Mouse (Mus musculus): ENCODE data around the gene Hist1h2ab.
"Not testable (repeated sequence)": the region's sequence is repeated elsewhere in the genome, so short reads cannot be mapped to it uniquely, and the experiment has no call there.

Gene Hist1h2ab

DNA sequence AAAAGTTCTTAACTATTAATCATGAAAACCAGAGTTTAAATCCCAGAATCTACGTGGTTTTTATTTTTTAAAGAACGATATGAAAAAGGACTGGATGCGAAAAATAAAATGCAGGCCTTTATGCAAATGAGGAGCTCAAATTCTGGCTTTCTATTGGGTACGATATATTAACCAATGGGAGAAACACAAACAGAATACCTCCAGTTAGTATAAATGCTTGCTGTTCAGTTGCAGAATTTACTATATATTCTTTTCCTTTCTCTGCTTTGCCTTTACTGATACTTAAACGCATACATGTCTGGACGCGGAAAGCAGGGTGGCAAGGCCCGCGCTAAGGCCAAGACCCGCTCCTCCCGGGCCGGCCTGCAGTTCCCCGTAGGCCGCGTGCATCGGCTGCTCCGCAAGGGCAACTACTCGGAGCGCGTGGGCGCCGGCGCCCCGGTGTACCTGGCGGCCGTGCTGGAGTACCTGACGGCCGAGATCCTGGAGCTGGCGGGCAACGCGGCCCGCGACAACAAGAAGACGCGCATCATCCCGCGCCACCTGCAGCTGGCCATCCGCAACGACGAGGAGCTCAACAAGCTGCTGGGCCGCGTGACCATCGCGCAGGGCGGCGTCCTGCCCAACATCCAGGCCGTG lies at the start of gene Hist1h2ab:
Gene Hist1h2ab, plus strand, starts transcription at position 288 of the 639 bp plus-strand sequence.
- DNase-seq (ENCODE audit: low spot score): not testable (repeated sequence)

DNA sequence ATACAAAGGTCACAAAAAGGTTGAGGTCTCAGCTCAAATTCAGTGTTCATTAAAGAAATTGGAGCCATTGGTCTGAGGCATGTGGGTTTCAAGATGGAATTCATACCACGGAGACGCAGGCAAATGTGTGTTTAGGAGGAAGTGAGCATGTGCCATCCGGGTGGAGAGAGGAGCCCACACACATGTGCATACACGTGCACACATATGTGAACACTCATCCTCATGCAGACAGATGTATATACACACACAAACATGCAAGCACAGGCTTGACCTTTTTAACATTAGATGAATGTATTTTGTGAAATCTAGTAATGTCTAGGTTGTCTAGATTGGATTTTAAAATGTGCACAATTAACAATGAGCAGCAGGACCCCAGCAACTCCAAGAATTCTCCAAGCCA lies 48.7 kb upstream of the Hist1h2ab start:
- no peak for DNase-seq (ENCODE audit: low spot score)

DNA sequence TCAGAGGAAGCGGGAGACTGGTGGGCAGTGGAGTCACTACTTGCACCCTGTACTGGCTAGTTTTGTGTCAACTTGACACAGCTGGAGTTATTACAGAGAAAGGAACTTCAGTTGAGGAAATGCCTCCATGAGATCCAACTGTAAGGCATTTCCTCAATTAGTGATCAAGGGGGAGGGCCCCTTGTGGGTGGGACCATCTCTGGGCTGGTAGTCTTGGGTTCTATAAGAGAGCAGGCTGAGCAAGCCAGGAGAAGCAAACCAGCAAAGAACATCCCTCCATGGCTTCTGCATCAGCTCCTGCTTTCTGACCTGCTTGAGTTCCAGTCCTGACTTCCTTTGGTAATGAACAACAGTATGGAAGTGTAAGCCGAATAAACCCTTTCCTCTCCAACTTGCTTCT lies 48.1 kb upstream of the Hist1h2ab start:
- DNase-seq (ENCODE audit: low spot score): not testable (repeated sequence)

DNA sequence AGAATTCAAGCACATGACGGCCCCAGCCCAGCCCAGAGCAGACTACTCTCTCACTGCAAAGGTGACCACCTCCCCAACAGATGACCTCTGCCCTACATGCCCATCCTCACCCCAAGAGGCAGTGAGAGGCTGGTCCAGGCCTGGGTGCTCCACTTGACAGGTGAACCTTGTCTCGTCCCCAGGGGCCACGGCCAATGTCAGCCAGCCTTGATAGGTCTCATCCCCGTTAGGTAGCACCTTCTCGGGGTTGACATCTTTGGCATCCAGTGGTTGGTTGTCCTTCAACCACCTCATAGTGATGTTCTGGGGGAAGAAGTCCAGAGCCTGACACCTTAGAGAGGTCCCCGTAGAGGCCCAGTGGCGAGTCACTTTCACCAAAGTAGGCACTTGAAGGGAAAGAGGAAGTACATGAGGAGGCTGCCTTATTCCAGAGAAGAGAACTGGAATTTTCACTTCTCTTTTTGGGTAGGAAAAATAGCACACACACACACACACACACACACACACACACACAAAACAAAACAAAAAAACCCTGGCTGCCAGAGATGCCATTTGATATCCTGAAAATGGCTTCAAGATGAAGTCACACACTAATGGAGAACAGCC lies 45.1 kb upstream of the Hist1h2ab start:
- DNase-seq (ENCODE audit: low spot score): no peak

DNA sequence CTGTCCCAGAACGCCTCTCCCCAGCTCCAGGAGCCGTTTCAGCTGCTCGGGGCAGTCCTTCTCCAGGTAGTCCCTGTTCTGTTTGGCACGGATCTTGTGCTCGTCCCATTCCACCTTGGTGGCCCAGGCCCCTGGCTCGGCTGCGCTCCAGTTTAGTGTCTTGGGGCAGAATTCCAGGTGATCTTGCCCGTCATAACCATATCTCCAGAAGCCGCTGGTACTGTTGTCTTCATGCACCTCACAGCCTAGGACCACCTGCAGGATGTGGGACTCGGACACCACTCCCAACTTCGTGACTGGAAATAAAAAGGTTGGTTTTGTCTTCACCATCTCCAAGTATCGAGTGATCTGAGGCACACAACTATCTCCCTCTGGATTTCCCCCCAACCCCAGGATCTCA lies 44.2 kb upstream of the Hist1h2ab start:
- DNase-seq (ENCODE audit: low spot score): no peak

DNA sequence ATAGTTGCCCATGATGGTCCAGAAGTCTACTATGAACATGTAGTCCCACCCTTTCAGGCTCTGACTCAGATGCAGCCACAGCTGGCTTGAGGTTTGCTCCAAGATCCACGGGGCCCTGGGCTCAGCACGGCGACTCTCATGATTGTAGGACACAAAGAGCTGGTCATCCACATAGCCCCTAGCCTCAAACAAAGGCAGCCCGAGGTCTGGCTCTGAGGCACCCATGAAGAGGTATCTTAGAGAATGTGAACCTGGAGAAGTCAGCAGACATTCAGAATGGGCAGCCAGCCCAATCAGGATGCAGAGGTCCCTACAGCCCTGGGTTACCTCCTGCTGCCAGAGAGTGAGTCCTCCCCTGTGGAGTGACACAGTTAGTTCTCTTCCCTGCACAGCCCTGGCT lies 42.9 kb upstream of the Hist1h2ab start:
- DNase-seq (ENCODE audit: low spot score): no peak

DNA sequence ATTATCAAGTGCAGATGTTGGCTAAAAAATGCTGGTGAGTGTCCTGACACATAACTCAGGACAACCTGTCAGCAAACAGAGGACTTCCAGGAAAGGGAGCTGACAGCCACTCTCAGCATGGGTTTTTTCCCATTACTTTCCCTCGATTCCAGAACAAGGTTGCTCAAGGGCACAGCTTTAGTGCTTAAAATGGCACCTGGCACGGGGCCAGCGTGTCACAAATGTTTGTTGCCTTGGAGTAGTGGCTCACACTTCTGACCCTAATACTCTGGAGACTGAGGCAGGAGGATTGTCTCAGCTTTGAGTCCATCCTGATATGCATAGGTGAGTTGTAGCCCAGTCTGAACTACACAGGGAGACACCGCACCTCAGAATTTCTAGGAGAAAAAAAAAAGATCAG lies 42.3 kb upstream of the Hist1h2ab start:
- DNase-seq (ENCODE audit: low spot score): no peak

GRCm38 (mm10) chr13:23709714-23710373 lies 41.1 kb upstream of the Hist1h2ab start:
- DNase-seq (ENCODE audit: low spot score): no peak

GRCm38 (mm10) chr13:23710374-23711089 lies 40.4 kb upstream of the Hist1h2ab start, which contains the start of gene Hfe:
TSS of gene Hfe (minus strand) at chr13:23710854.
- no peak for DNase-seq (ENCODE audit: low spot score)

GRCm38 (mm10) chr13:23716261-23717042 lies 34.5 kb upstream of the Hist1h2ab start:
- DNase-seq (ENCODE audit: low spot score): no peak

GRCm38 (mm10) chr13:23717176-23717575 lies 33.8 kb upstream of the Hist1h2ab start:
- DNase-seq (ENCODE audit: low spot score): no peak

DNA sequence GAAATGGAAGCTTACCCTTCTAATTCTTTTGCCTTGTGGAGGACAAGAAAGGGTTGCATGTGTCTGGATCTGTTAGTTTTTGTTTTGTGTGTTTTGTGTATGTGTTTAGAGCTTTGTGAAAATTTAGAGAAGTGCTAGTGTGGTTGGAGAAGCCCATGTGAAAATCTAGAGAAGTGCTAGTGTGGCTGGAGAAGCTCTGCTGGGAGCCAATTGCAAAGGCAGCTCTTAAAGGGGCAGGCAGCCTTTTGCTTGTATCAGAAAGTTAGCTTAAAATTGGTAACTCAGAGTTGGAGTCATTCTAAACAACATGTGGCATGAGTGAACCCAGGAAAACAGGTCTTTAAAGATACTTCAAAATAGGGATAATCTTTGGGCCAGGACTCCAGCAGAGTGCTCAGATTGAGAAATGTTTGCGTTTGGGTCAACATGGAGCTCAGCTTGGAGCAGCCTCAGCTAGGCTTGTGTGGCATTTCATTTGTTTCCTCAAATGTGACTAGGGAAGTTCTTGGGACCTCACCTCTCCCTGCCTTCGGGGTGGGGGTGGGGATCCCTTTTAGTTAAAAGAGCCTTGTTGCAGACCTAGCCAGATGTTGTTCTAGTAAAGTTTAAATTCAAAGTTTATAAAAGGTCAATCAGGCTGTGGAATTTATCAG lies 33.2 kb upstream of the Hist1h2ab start:
- DNase-seq (ENCODE audit: low spot score): not testable (repeated sequence)

- no peak for DNase-seq (ENCODE audit: low spot score)
These were observed 26.7 kb upstream of the Hist1h2ab start for GRCm38 (mm10) chr13:23724239-23724638.

DNA sequence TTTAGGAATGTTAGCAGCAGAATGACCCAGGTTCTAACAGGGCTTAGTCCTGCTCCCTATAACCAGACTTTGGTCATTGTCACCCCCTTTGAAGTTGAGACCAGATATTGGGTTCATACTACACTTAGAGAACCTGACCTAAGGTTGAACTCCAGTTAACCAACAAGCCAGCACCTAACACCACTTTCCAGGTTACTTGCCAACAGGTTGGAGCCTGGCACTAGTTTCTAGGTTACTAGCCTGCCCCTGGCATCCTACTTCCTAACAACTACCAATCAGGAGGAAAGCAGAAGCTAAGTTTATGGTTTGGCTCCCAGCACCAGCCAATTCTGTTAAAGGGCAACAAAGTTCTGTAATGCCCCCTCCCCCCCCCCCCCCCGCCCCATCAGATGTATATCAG lies 25.7 kb upstream of the Hist1h2ab start:
- no peak for DNase-seq (ENCODE audit: low spot score)

GRCm38 (mm10) chr13:23728472-23729191 lies 22.3 kb upstream of the Hist1h2ab start:
- DNase-seq (ENCODE audit: low spot score): no peak

DNA sequence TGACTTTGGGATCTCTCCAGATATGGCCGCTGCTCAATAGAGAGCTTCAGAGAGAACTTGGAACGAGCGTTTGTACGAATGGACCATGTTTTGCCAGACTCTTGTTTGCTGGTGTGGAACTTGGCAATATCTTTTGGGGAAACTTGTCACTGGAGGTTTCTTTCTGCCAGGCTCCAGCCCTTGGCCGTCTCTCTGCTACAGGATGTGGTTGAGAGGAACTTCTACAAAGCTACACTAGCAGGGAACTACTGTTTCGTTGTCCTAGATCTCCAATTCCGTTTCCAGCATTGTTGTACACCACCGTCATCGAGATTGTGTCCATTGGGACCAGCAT lies 21.8 kb upstream of the Hist1h2ab start:
- DNase-seq (ENCODE audit: low spot score): no peak

- DNase-seq (ENCODE audit: low spot score): no peak
These were observed 21.2 kb upstream of the Hist1h2ab start for GRCm38 (mm10) chr13:23729706-23730105.

GRCm38 (mm10) chr13:23730479-23730878 lies 20.4 kb upstream of the Hist1h2ab start:
- DNase-seq (ENCODE audit: low spot score): no peak

- DNase-seq (ENCODE audit: low spot score): no peak
These were observed 18.6 kb upstream of the Hist1h2ab start for GRCm38 (mm10) chr13:23732156-23732804.

DNA sequence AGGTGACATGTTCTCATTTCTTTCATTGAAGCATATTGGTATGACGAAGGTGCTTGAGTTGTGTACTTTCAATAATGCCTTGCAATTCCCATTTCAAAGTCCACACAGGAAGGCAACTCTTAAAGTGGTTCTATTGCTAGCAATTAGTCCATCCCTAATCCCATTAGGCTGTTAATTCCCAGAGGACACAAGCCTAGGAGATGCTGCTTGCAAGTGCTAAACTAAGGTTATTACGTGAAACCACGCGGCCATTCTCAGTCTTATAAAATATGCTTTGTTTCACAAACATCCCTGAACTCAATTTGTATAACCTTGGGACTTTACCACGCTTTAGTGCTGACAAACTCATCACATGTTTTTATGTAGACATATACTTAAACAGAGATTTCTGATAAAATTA lies 13.8 kb upstream of the Hist1h2ab start:
- no peak for DNase-seq (ENCODE audit: low spot score)

Data from left cerebral cortex, adult 11 months (tissue).